Mouse (Mus musculus) lung, postnatal 0 days (tissue): ENCODE measurements at regions not wholly inside any gene's neighbourhood (a gene's known extent, or its start where the extent isn't known, plus 50 kb on each side); places are given as distances from the start of the nearest gene placed in this dataset.

ENCODE experiments used
- ATAC-seq: fragments of 200-750 bp; cut with Nextera tagmentation; 2 replicates; pipeline ENCODE4 v1.8.0; 2017; ENCODE audit warnings: moderate library complexity
- DNase-seq: peaks from one replicate; pipeline ENCODE4 v3.0.0-alpha.2; 2016; ENCODE audit warnings: low spot score
- H3K27ac ChIP-seq: fragments of 300-500 bp; sonication (generic); 2 replicates; pipeline ENCODE4 v1.5.1; 2014; ENCODE audit warnings: antibody characterized with exemption, mild to moderate bottlenecking, low read length, mixed read lengths
- H3K27me3 ChIP-seq: fragments of 300-500 bp; sonication (generic); replicated peaks from 2 replicates; pipeline ENCODE4 v1.6.1; 2014; ENCODE audit warnings: low read length, mixed read lengths; ENCODE audit not compliant: insufficient read depth
- H3K36me3 ChIP-seq: fragments of 300-500 bp; sonication (generic); 2 replicates; pipeline ENCODE4 v1.6.1; 2014; ENCODE audit warnings: low read length, mixed read lengths; ENCODE audit not compliant: insufficient read depth
- H3K4me1 ChIP-seq: fragments of 300-500 bp; sonication (generic); 2 replicates; pipeline ENCODE4 v1.6.1; 2014; ENCODE audit warnings: antibody characterized with exemption, low read depth, low read length, mixed read lengths; ENCODE audit not compliant: insufficient read depth
- H3K4me2 ChIP-seq: fragments of 300-500 bp; sonication (generic); replicated peaks from 2 replicates; pipeline ENCODE4 v1.6.1; 2014; ENCODE audit warnings: low read depth, mild to moderate bottlenecking, low read length, moderate library complexity, mixed read lengths
- H3K4me3 ChIP-seq: fragments of 300-500 bp; sonication (generic); 2 replicates; pipeline ENCODE4 v1.5.1; 2014; ENCODE audit warnings: low read depth, low read length
- H3K9ac ChIP-seq: fragments of 300-500 bp; sonication (generic); replicated peaks from 2 replicates; pipeline ENCODE4 v1.6.1; 2014; ENCODE audit warnings: low read depth, mild to moderate bottlenecking
- H3K9me3 ChIP-seq: fragments of 300-500 bp; sonication (generic); 2 replicates; pipeline ENCODE4 v1.6.1; 2016; ENCODE audit warnings: low read length, mixed read lengths
- CTCF ChIP-seq: IDR thresholded peaks from 2 replicates; pipeline ENCODE4 v1.5.1; 2016; ENCODE audit warnings: antibody characterized with exemption, mild to moderate bottlenecking
- EP300 ChIP-seq: IDR thresholded peaks from 2 replicates; pipeline ENCODE4 v1.6.1; 2016; ENCODE audit warnings: antibody characterized with exemption, mild to moderate bottlenecking, control low read depth
- WGBS: fragments of 180-500 bp; shearing (Covaris S2); extraction: QIAGEN DNeasy Blood & Tissue Kit; methylation state at CpG from one replicate; pipeline ENCODE4 v1.1.7; 2014; 5-methylcytosine and 5-hydroxymethylcytosine counted together

- no peaks in the 10 kb centered on the region for H3K4me1 ChIP-seq
- ATAC-seq, result no peak
- no peak for DNase-seq
- WGBS, result 71% methylated on average over 8 of the region's 8 CpGs
- no peak overlapping the region for H3K9ac ChIP-seq
- TF ChIP-seq CTCF, result no peak
- TF ChIP-seq EP300, result no peak
- H3K4me3 ChIP-seq, result no peak overlapping the region
- no peaks in the 10 kb centered on the region for H3K27me3 ChIP-seq
- no peaks in the 10 kb centered on the region for H3K36me3 ChIP-seq
- H3K9me3 ChIP-seq, result no peaks in the 10 kb centered on the region
- no peak overlapping the region for H3K27ac ChIP-seq
- H3K4me2 ChIP-seq, result no peak overlapping the region
These were observed 344.2 kb downstream of the Mdfic start for GRCm38 (mm10) chr6:16064691-16065090.

- Histone ChIP-seq H3K36me3 (no peaks in the 10 kb centered on the region), H3K9me3 (no peaks in the 10 kb centered on the region), H3K27ac (no peak overlapping the region), H3K4me1 (no peaks in the 10 kb centered on the region), H3K9ac (no peak overlapping the region), H3K27me3 (no peaks in the 10 kb centered on the region), H3K4me3 (no peak overlapping the region), H3K4me2 (no peak overlapping the region)
- TF ChIP-seq EP300 (no peak), CTCF (no peak)
- 65% methylated on average over 5 of the region's 5 CpGs for WGBS
- DNase-seq (peak; percentile 45), ATAC-seq (no peak)
These were observed 344.7 kb downstream of the Mdfic start for GRCm38 (mm10) chr6:16065121-16065520.

- Histone ChIP-seq H3K4me1 (no peaks in the 10 kb centered on the region), H3K27me3 (no peaks in the 10 kb centered on the region), H3K4me3 (no peak overlapping the region), H3K36me3 (no peaks in the 10 kb centered on the region), H3K9me3 (no peaks in the 10 kb centered on the region), H3K27ac (no peak overlapping the region), H3K4me2 (no peak overlapping the region), H3K9ac (no peak overlapping the region)
- TF ChIP-seq EP300 (no peak), CTCF (no peak)
- ATAC-seq (no peak), DNase-seq (no peak)
- 82% methylated on average over 2 of the region's 2 CpGs for WGBS
These were observed 355.8 kb downstream of the Mdfic start for GRCm38 (mm10) chr6:16076266-16076665.

GRCm38 (mm10) chr6:16077195-16077810 lies 356.8 kb downstream of the Mdfic start:
- DNase-seq (no peak), ATAC-seq (no peak)
- WGBS, result 84% methylated on average over 4 of the region's 4 CpGs
- no peak for TF ChIP-seq CTCF
- no peak for TF ChIP-seq EP300
- Histone ChIP-seq H3K27me3 (no peaks in the 10 kb centered on the region), H3K4me3 (no peak overlapping the region), H3K27ac (no peak overlapping the region), H3K4me1 (no peaks in the 10 kb centered on the region), H3K9me3 (no peaks in the 10 kb centered on the region), H3K9ac (no peak overlapping the region), H3K4me2 (no peak overlapping the region), H3K36me3 (no peaks in the 10 kb centered on the region)

- H3K9me3 ChIP-seq, result no peaks in the 10 kb centered on the region
- H3K4me3 ChIP-seq, result no peak overlapping the region
- no peaks in the 10 kb centered on the region for H3K4me1 ChIP-seq
- no peak overlapping the region for H3K4me2 ChIP-seq
- H3K27me3 ChIP-seq, result no peaks in the 10 kb centered on the region
- H3K36me3 ChIP-seq, result no peaks in the 10 kb centered on the region
- H3K9ac ChIP-seq, result no peak overlapping the region
- no peak overlapping the region for H3K27ac ChIP-seq
- ATAC-seq, result no peak
- DNase-seq, result peak; percentile 4
- TF ChIP-seq EP300 (no peak), CTCF (no peak)
These were observed 357.5 kb downstream of the Mdfic start for GRCm38 (mm10) chr6:16077917-16078316.

- 85% methylated on average over 7 of the region's 7 CpGs for WGBS
- ATAC-seq (no peak), DNase-seq (no peak)
- H3K9ac ChIP-seq, result no peak overlapping the region
- TF ChIP-seq CTCF (no peak), EP300 (no peak)
- no peaks in the 10 kb centered on the region for H3K4me1 ChIP-seq
- H3K4me3 ChIP-seq, result no peak overlapping the region
- H3K36me3 ChIP-seq, result no peaks in the 10 kb centered on the region
- no peak overlapping the region for H3K4me2 ChIP-seq
- no peaks in the 10 kb centered on the region for H3K27me3 ChIP-seq
- no peak overlapping the region for H3K27ac ChIP-seq
- no peaks in the 10 kb centered on the region for H3K9me3 ChIP-seq
These were observed 366.6 kb downstream of the Mdfic start for GRCm38 (mm10) chr6:16086952-16087537.

- no peak for ATAC-seq
- H3K36me3 ChIP-seq, result no peaks in the 10 kb centered on the region
- H3K4me3 ChIP-seq, result no peak overlapping the region
- no peak overlapping the region for H3K27ac ChIP-seq
- no peaks in the 10 kb centered on the region for H3K4me1 ChIP-seq
- H3K9me3 ChIP-seq, result no peaks in the 10 kb centered on the region
- no peak for TF ChIP-seq EP300
- TF ChIP-seq CTCF, result no peak
- no peak for DNase-seq
- H3K4me2 ChIP-seq, result no peak overlapping the region
- H3K27me3 ChIP-seq, result no peaks in the 10 kb centered on the region
- no peak overlapping the region for H3K9ac ChIP-seq
These were observed 378.3 kb downstream of the Mdfic start for GRCm38 (mm10) chr6:16098761-16099160.
